Mouse (Mus musculus): ENCODE measurements around the gene 2310009B15Rik. TPM values are rescaled to one million over a fixed set of nuclear protein-coding genes. Genes with fewer than 3 reads are reported as not detected.

Gene 2310009B15Rik
- polyA plus RNA-seq, 1 experiment from 2014 or later, result 42.4 TPM

Other genes starting within 250 kb of the 2310009B15Rik start
- gene Nek7, start 236.7 kb downstream of the 2310009B15Rik start, polyA plus RNA-seq (2014; fragmentation: Nextera tagmentation; extraction: Ambion mirVana), result 26.1 and 27.7 TPM in 2 replicates
- 31.4 and 32.1 TPM in 2 replicates for gene Lhx9, start 8.3 kb downstream of the 2310009B15Rik start, polyA plus RNA-seq (2014; fragmentation: Nextera tagmentation; extraction: Ambion mirVana)
- 13.1 and 14.7 TPM in 2 replicates for gene Dennd1b, start 106.6 kb upstream of the 2310009B15Rik start, polyA plus RNA-seq (2014; fragmentation: Nextera tagmentation; extraction: Ambion mirVana)